Mouse (Mus musculus) megakaryocyte, embryonic 14.5 days (primary cell): Measurements from ENCODE around the gene Aox3.

Experiments
- FLI1 ChIP-seq: IDR thresholded peaks from 2 replicates; pipeline ENCODE4 v1.6.1; 2012; ENCODE audit warnings: low read length, inconsistent platforms, mixed read lengths
- GATA1 ChIP-seq: IDR thresholded peaks from 3 replicates; pipeline ENCODE4 v1.6.1; 2012; ENCODE audit warnings: mixed read lengths, low read length, inconsistent platforms, borderline replicate concordance

GRCm38 (mm10) chr1:58107066-58107465, 5.9 kb upstream of the Aox3 start:
- TF ChIP-seq GATA1 (no peak), FLI1 (no peak)
